Mouse (Mus musculus) liver, postnatal 0 days (tissue): ENCODE results near the gene Gpatch2l. TPM values are rescaled to one million over a fixed set of nuclear protein-coding genes. Genes with fewer than 3 reads are reported as not detected.
A peak's percentile ranks its signal among the peaks of the same experiment; 100 is the strongest.

Experiments used
- ATAC-seq: fragments of 200-750 bp; cut with Nextera tagmentation; 2 replicates; pipeline ENCODE4 v1.8.0; 2017; ENCODE audit warnings: mild to moderate bottlenecking, moderate library complexity
- DNase-seq: peaks from one replicate; pipeline ENCODE4 v3.0.0-alpha.2; 2016
- H3K27ac ChIP-seq: fragments of 300-500 bp; sonication (generic); 2 replicates; pipeline ENCODE4 v1.5.1; 2014; ENCODE audit warnings: antibody characterized with exemption, moderate library complexity, mild to moderate bottlenecking, low read depth
- H3K27me3 ChIP-seq: fragments of 300-500 bp; sonication (generic); 2 replicates; pipeline ENCODE4 v1.6.1; 2014; ENCODE audit warnings: low read length, control low read depth, mixed read lengths; ENCODE audit not compliant: insufficient read depth
- H3K36me3 ChIP-seq: fragments of 300-500 bp; sonication (generic); replicated peaks from 2 replicates; pipeline ENCODE4 v1.6.1; 2014; ENCODE audit warnings: mild to moderate bottlenecking, control low read depth, low read length, moderate library complexity, mixed read lengths; ENCODE audit not compliant: insufficient read depth
- H3K4me1 ChIP-seq: fragments of 300-500 bp; sonication (generic); 2 replicates; pipeline ENCODE4 v1.6.1; 2014; ENCODE audit warnings: antibody characterized with exemption, mild to moderate bottlenecking, control low read depth; ENCODE audit not compliant: insufficient read depth
- H3K4me2 ChIP-seq: fragments of 300-500 bp; sonication (generic); 2 replicates; pipeline ENCODE4 v1.6.1; 2014; ENCODE audit warnings: low read depth, mild to moderate bottlenecking, low read length, moderate library complexity, mixed read lengths
- H3K4me3 ChIP-seq: fragments of 300-500 bp; sonication (generic); 2 replicates; pipeline ENCODE4 v1.5.1; 2014; ENCODE audit warnings: low read depth, low read length
- H3K9ac ChIP-seq: fragments of 300-500 bp; sonication (generic); replicated peaks from 2 replicates; pipeline ENCODE4 v1.6.1; 2014; ENCODE audit warnings: mild to moderate bottlenecking, moderate library complexity
- H3K9me3 ChIP-seq: fragments of 300-500 bp; sonication (generic); 2 replicates; pipeline ENCODE4 v1.6.1; 2016; ENCODE audit warnings: mild to moderate bottlenecking, control low read depth, low read length, mixed read lengths
- CTCF ChIP-seq: sonication (generic); IDR thresholded peaks from 2 replicates; pipeline ENCODE4 v1.5.1; 2016; ENCODE audit warnings: antibody characterized with exemption, low read depth
- EP300 ChIP-seq: IDR thresholded peaks from 2 replicates; pipeline ENCODE4 v1.6.1; 2016; ENCODE audit warnings: antibody characterized with exemption, low read depth, mild to moderate bottlenecking
- WGBS: fragments of 180-500 bp; shearing (Covaris S2); extraction: QIAGEN DNeasy Blood & Tissue Kit; methylation state at CpG from one replicate; pipeline ENCODE4 v1.1.7; 2014; ENCODE audit not compliant: insufficient replicate concordance; 5-methylcytosine and 5-hydroxymethylcytosine counted together
- polyA plus RNA-seq: library from polyadenylated mRNA; unstranded; fragments of >200 nt; fragmentation: Nextera tagmentation; extraction: Ambion mirVana; gene quantifications from 2 replicates; pipeline ENCODE4 v1.2.1, GENCODE M21; 2015

The Gpatch2l gene
- polyA plus RNA-seq, 1 experiment from 2014 or later: 5.5 TPM

DNA sequence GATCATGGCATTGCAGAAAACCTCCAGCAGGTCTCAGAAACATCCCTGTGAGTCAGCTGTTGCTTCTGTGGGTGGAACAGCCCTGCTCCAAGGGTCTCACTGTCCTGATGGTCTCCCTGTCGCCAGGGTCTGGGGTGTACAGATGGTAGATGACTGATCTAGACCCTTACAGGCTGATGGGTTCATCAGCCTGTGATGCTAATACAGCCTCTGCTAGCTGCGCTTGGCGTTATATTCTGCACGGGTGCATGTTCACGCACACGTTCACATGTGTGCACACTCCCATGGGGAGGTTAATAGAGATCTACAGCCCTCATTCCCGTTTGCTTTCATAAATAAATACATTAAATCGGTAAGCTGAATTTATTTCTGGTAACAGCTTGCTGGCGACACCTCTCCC, 89.0 kb downstream of the Gpatch2l start:
- 81% methylated on average over 9 of the region's 9 CpGs for WGBS
- no peak overlapping the region for H3K9ac ChIP-seq
- ATAC-seq (no peak), DNase-seq (no peak)
- no peaks in the 10 kb centered on the region for H3K9me3 ChIP-seq
- H3K36me3 ChIP-seq: no peaks in the 10 kb centered on the region
- H3K4me2 ChIP-seq: no peak overlapping the region
- no peaks in the 10 kb centered on the region for H3K27me3 ChIP-seq
- no peaks in the 10 kb centered on the region for H3K4me1 ChIP-seq
- no peak overlapping the region for H3K27ac ChIP-seq
- H3K4me3 ChIP-seq: no peak overlapping the region
- TF ChIP-seq EP300 (no peak), CTCF (no peak)

DNA sequence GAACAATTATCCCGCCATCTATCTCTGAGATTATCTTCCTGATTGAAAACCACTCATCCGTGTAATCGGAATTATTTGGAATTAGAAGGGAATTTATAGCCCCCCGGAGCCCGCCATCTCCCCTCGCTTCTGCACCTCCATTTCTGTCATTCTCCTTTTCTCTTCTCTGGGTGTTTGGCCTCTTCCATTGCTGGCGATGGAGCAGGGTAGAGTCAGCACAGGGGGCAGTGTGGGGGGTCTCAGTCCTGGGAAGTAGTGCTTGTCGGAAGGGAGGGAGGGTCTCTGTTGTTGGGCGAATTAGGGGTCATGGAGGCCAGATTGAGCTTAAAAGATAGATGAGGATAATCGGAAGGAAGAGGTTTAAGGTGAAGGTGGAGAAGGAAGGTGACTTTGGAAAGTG, 89.6 kb downstream of the Gpatch2l start:
- no peak for DNase-seq
- Histone ChIP-seq H3K36me3 (no peaks in the 10 kb centered on the region), H3K27me3 (no peaks in the 10 kb centered on the region), H3K4me2 (no peak overlapping the region), H3K9me3 (no peaks in the 10 kb centered on the region), H3K4me3 (no peak overlapping the region), H3K4me1 (no peaks in the 10 kb centered on the region), H3K9ac (no peak overlapping the region), H3K27ac (no peak overlapping the region)
- no peak for ATAC-seq
- WGBS: 82% methylated on average over 10 of the region's 10 CpGs
- TF ChIP-seq EP300: no peak
- TF ChIP-seq CTCF: no peak

DNA sequence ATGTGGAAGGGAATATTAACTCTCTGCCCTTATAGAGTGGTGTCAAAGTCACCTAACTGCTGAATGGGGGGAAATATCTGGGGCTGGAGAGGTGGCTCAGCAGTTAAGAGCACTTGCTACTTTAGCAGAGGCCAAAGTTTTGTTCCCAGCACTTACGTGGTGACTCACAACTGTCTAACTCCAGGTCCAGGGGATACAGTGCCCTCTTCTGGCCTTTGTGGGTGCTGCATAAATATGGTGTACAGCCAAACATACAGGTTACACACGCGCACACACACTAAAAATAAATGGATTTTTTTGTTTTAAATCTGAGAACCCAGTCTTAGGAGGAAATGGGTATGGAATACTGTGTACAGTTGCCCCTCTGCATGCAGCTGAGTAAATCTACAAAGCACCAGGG, 94.6 kb downstream of the Gpatch2l start:
- H3K36me3 ChIP-seq: no peaks in the 10 kb centered on the region
- H3K27me3 ChIP-seq: no peaks in the 10 kb centered on the region
- no peak overlapping the region for H3K4me3 ChIP-seq
- no peak for DNase-seq
- H3K9me3 ChIP-seq: no peaks in the 10 kb centered on the region
- H3K9ac ChIP-seq: no peak overlapping the region
- no peak for TF ChIP-seq EP300
- peak; percentile 16; the same call in 1 of the 2 replicates for TF ChIP-seq CTCF
- H3K27ac ChIP-seq: no peak overlapping the region
- H3K4me2 ChIP-seq: no peak overlapping the region
- no peaks in the 10 kb centered on the region for H3K4me1 ChIP-seq
- no peak for ATAC-seq
- 84% methylated on average over 3 of the region's 3 CpGs for whole genome bisulfite sequencing

DNA sequence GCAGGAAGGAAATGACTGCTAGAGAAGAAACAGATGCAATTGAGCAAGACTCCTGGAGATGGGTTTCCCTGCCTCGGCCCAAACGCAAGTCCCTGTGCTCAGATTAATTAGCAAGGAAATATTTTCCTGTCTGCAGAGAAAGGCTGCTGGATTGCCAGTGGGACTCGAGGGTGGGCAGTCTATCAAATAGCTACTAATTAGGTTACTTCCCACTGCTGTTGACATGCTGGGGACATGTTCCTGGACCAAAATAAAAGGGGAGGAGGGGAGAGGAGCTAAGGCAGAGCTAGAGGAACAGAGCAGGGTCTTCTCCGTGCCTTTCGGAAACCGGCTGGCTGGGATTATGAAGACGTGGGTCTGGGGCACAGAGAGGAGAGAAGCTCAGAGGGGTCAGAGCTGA, 95.2 kb downstream of the Gpatch2l start:
- DNase-seq (no peak), ATAC-seq (no peak)
- no peak overlapping the region for H3K9ac ChIP-seq
- no peak for TF ChIP-seq EP300
- no peak for TF ChIP-seq CTCF
- H3K4me3 ChIP-seq: no peak overlapping the region
- H3K27ac ChIP-seq: no peak overlapping the region
- 37% methylated on average over 7 of the region's 7 CpGs for WGBS
- H3K9me3 ChIP-seq: no peaks in the 10 kb centered on the region
- no peak overlapping the region for H3K4me2 ChIP-seq
- no peaks in the 10 kb centered on the region for H3K36me3 ChIP-seq
- no peaks in the 10 kb centered on the region for H3K4me1 ChIP-seq
- H3K27me3 ChIP-seq: no peaks in the 10 kb centered on the region

Other genes starting within 250 kb of the Gpatch2l start
- gene Tgfb3, start 162.8 kb upstream of the Gpatch2l start, polyA plus RNA-seq: 0.94 and 1.2 TPM in 2 replicates
- 8.4 and 8.7 TPM in 2 replicates for gene Ift43, start 159.3 kb upstream of the Gpatch2l start, polyA plus RNA-seq
- 0.09 and 0.13 TPM in 2 replicates for gene Esrrb, start 119.3 kb downstream of the Gpatch2l start, polyA plus RNA-seq